Mouse (Mus musculus): Measurements from ENCODE around the gene Cic. TPM values are rescaled to one million over a fixed set of nuclear protein-coding genes. Genes with fewer than 3 reads are reported as not detected.

Gene Cic
- 55.5 to 68.5 TPM (median 65.9 TPM) in 3 replicates for total RNA-seq (2017)

GRCm38 (mm10) chr7:25267301-25267750 lies at the start of gene Cic:
Cic (plus strand) TSS chr7:25267704.
- peak; percentile 77 for ATAC-seq (replicated peaks; ENCODE audit: insufficient number of reproducible peaks, low FRiP score, low TSS enrichment, poor library complexity, severe bottlenecking)

- no peak for ATAC-seq (replicated peaks; ENCODE audit: insufficient number of reproducible peaks, low FRiP score, low TSS enrichment, poor library complexity, severe bottlenecking)
Observed at GRCm38 (mm10) chr7:25218705-25219415, 48.6 kb upstream of the Cic start.

- ATAC-seq (replicated peaks; ENCODE audit: insufficient number of reproducible peaks, low FRiP score, low TSS enrichment, poor library complexity, severe bottlenecking): no peak
Observed at GRCm38 (mm10) chr7:25219416-25219750, 48.1 kb upstream of the Cic start.

GRCm38 (mm10) chr7:25219756-25220456 lies 47.6 kb upstream of the Cic start:
- ATAC-seq (replicated peaks; ENCODE audit: insufficient number of reproducible peaks, low FRiP score, low TSS enrichment, poor library complexity, severe bottlenecking): peak; percentile 77

- no peak for ATAC-seq (replicated peaks; ENCODE audit: insufficient number of reproducible peaks, low FRiP score, low TSS enrichment, poor library complexity, severe bottlenecking)
Observed at GRCm38 (mm10) chr7:25220457-25221101, 46.9 kb upstream of the Cic start, which contains the start of gene Dedd2. Dedd2 (minus strand) TSS chr7:25220615.

GRCm38 (mm10) chr7:25221102-25221883 lies 46.2 kb upstream of the Cic start, which contains the start of gene Zfp526:
Zfp526 (plus strand) TSS chr7:25221425.
- peak; percentile 68 for ATAC-seq (replicated peaks; ENCODE audit: insufficient number of reproducible peaks, low FRiP score, low TSS enrichment, poor library complexity, severe bottlenecking)

- no peak for ATAC-seq (replicated peaks; ENCODE audit: insufficient number of reproducible peaks, low FRiP score, low TSS enrichment, poor library complexity, severe bottlenecking)
Observed at GRCm38 (mm10) chr7:25222275-25222967, 45.1 kb upstream of the Cic start.

GRCm38 (mm10) chr7:25227523-25228300 lies 39.8 kb upstream of the Cic start:
- ATAC-seq (replicated peaks; ENCODE audit: insufficient number of reproducible peaks, low FRiP score, low TSS enrichment, poor library complexity, severe bottlenecking): no peak

GRCm38 (mm10) chr7:25230690-25231285 lies 36.7 kb upstream of the Cic start:
- ATAC-seq (replicated peaks; ENCODE audit: insufficient number of reproducible peaks, low FRiP score, low TSS enrichment, poor library complexity, severe bottlenecking): no peak

- no peak for ATAC-seq (replicated peaks; ENCODE audit: insufficient number of reproducible peaks, low FRiP score, low TSS enrichment, poor library complexity, severe bottlenecking)
Observed at GRCm38 (mm10) chr7:25232101-25232648, 35.3 kb upstream of the Cic start.

- ATAC-seq (replicated peaks; ENCODE audit: insufficient number of reproducible peaks, low FRiP score, low TSS enrichment, poor library complexity, severe bottlenecking): no peak
Observed at GRCm38 (mm10) chr7:25233061-25233460, 34.4 kb upstream of the Cic start.

- no peak for ATAC-seq (replicated peaks; ENCODE audit: insufficient number of reproducible peaks, low FRiP score, low TSS enrichment, poor library complexity, severe bottlenecking)
Observed at GRCm38 (mm10) chr7:25235526-25235925, 32.0 kb upstream of the Cic start.

GRCm38 (mm10) chr7:25237249-25238014 lies 30.1 kb upstream of the Cic start, which contains the start of gene Gsk3a:
Gsk3a (minus strand) TSS chr7:25237851.
- ATAC-seq (replicated peaks; ENCODE audit: insufficient number of reproducible peaks, low FRiP score, low TSS enrichment, poor library complexity, severe bottlenecking): peak; percentile 69

- ATAC-seq (replicated peaks; ENCODE audit: insufficient number of reproducible peaks, low FRiP score, low TSS enrichment, poor library complexity, severe bottlenecking): peak; percentile 84
Observed at GRCm38 (mm10) chr7:25238015-25238706, 29.3 kb upstream of the Cic start.

- peak; percentile 69 for ATAC-seq (replicated peaks; ENCODE audit: insufficient number of reproducible peaks, low FRiP score, low TSS enrichment, poor library complexity, severe bottlenecking)
Observed at GRCm38 (mm10) chr7:25238829-25239623, 28.5 kb upstream of the Cic start.

All from monocyte, adult 5-6 weeks (primary cell).